Mouse (Mus musculus) urinary bladder, postnatal 25 days (tissue): Measurements from ENCODE around the gene Kidins220.

Experiments
- DNase-seq: peaks from one replicate; pipeline ENCODE4 v3.0.0; 2022; ENCODE audit warnings: low spot score

Kidins220 gene

GRCm38 (mm10) chr12:24963393-24964022 is 11.2 kb upstream of the Kidins220 start:
- peak; percentile 19 for DNase-seq

GRCm38 (mm10) chr12:24965406-24965805 is 9.3 kb upstream of the Kidins220 start:
- DNase-seq: no peak

GRCm38 (mm10) chr12:24966046-24966445 is 8.7 kb upstream of the Kidins220 start:
- DNase-seq: no peak

- no peak for DNase-seq
Measured at GRCm38 (mm10) chr12:24971490-24972200, 3.1 kb upstream of the Kidins220 start.

GRCm38 (mm10) chr12:24972371-24973350 is 2.1 kb upstream of the Kidins220 start:
- no peak for DNase-seq

- no peak for DNase-seq
Measured at GRCm38 (mm10) chr12:24973586-24973985, 1.1 kb upstream of the Kidins220 start.

- DNase-seq: peak; percentile 31
Measured at GRCm38 (mm10) chr12:24975115-24975733, 499 bp downstream of the Kidins220 start.

GRCm38 (mm10) chr12:24985226-24985625 is 10.5 kb downstream of the Kidins220 start:
- DNase-seq: no peak

GRCm38 (mm10) chr12:24995350-24995749 is 20.6 kb downstream of the Kidins220 start:
- DNase-seq: no peak

- DNase-seq: no peak
Measured at GRCm38 (mm10) chr12:25005350-25005749, 30.6 kb downstream of the Kidins220 start.

- DNase-seq: no peak
Measured at GRCm38 (mm10) chr12:25009957-25010356, 35.2 kb downstream of the Kidins220 start.

- DNase-seq: no peak
Measured at GRCm38 (mm10) chr12:25010416-25010815, 35.7 kb downstream of the Kidins220 start.

GRCm38 (mm10) chr12:25011733-25012367 is 37.1 kb downstream of the Kidins220 start:
- no peak for DNase-seq

GRCm38 (mm10) chr12:25012555-25013540 is 38.1 kb downstream of the Kidins220 start:
- no peak for DNase-seq

GRCm38 (mm10) chr12:25014307-25014927 is 39.7 kb downstream of the Kidins220 start:
- DNase-seq: no peak

- DNase-seq: no peak
Measured at GRCm38 (mm10) chr12:25014938-25015337, 40.2 kb downstream of the Kidins220 start.

- DNase-seq: no peak
Measured at GRCm38 (mm10) chr12:25016995-25017394, 42.3 kb downstream of the Kidins220 start.

- DNase-seq: no peak
Measured at GRCm38 (mm10) chr12:25021057-25021456, 46.3 kb downstream of the Kidins220 start.

GRCm38 (mm10) chr12:25024862-25025545 is 50.3 kb downstream of the Kidins220 start:
- DNase-seq: no peak
